Mouse (Mus musculus) forebrain, embryonic 14.5 days (tissue): Measurements from ENCODE around the gene Ctc1. TPM values are rescaled to one million over a fixed set of nuclear protein-coding genes. Genes with fewer than 3 reads are reported as not detected.
"Not testable (repeated sequence)": the region's sequence is repeated elsewhere in the genome, so short reads cannot be mapped to it uniquely, and the experiment has no call there.

Source experiments
- ATAC-seq: fragments of 200-750 bp; cut with Nextera tagmentation; 2 replicates; pipeline ENCODE4 v1.8.0; 2017; ENCODE audit warnings: mild to moderate bottlenecking, moderate library complexity
- DNase-seq: peaks from one replicate; pipeline ENCODE4 v3.0.0-alpha.2; 2015; ENCODE audit warnings: low spot score
- H3K27ac ChIP-seq: fragments of 300-500 bp; sonication (generic); 2 replicates; pipeline ENCODE4 v1.5.1; 2014; ENCODE audit warnings: low read depth, mild to moderate bottlenecking, control low read depth, low read length, moderate library complexity
- H3K27me3 ChIP-seq: fragments of 300-500 bp; sonication (generic); replicated peaks from 2 replicates; pipeline ENCODE4 v1.6.1; 2014; ENCODE audit warnings: low read length, control low read depth, mixed read lengths; ENCODE audit not compliant: control insufficient read depth, insufficient read depth
- H3K36me3 ChIP-seq: fragments of 300-500 bp; sonication (generic); 2 replicates; pipeline ENCODE4 v1.6.1; 2014; ENCODE audit warnings: low read length, control low read depth; ENCODE audit not compliant: control insufficient read depth, insufficient read depth
- H3K4me1 ChIP-seq: fragments of 300-500 bp; sonication (generic); 2 replicates; pipeline ENCODE4 v1.6.1; 2014; ENCODE audit warnings: antibody characterized with exemption, low read length, control low read depth; ENCODE audit not compliant: control insufficient read depth, insufficient read depth
- H3K4me2 ChIP-seq: fragments of 300-500 bp; sonication (generic); 2 replicates; pipeline ENCODE4 v1.6.1; 2014; ENCODE audit warnings: mild to moderate bottlenecking, control low read depth, low read length
- H3K4me3 ChIP-seq: fragments of 300-500 bp; sonication (generic); 2 replicates; pipeline ENCODE4 v1.5.1; 2014; ENCODE audit warnings: low read depth, low read length, control low read depth
- H3K9ac ChIP-seq: fragments of 300-500 bp; sonication (generic); 2 replicates; pipeline ENCODE4 v1.6.1; 2014; ENCODE audit warnings: mild to moderate bottlenecking, low read length, control low read depth, moderate library complexity
- H3K9me3 ChIP-seq: fragments of 300-500 bp; sonication (generic); replicated peaks from 2 replicates; pipeline ENCODE4 v1.6.1; 2016; ENCODE audit warnings: low read length, control low read depth, mixed read lengths; ENCODE audit not compliant: control insufficient read depth
- WGBS: fragments of 180-500 bp; shearing (Covaris S2); extraction: QIAGEN DNeasy Blood & Tissue Kit; methylation state at CpG from one replicate; pipeline ENCODE4 v1.1.7; 2014; 5-methylcytosine and 5-hydroxymethylcytosine counted together
- polyA plus RNA-seq: library from polyadenylated mRNA; unstranded; fragments of >200 nt; fragmentation: Nextera tagmentation; extraction: Ambion mirVana; gene quantifications from 2 replicates; pipeline ENCODE4 v1.2.1, GENCODE M21; 2014

The Ctc1 gene
- polyA plus RNA-seq, 1 experiment from 2014 or later, result 43.4 TPM

- not testable (repeated sequence) for DNase-seq, H3K27me3 ChIP-seq, H3K9ac ChIP-seq, H3K4me3 ChIP-seq, H3K4me2 ChIP-seq, H3K4me1 ChIP-seq, H3K9me3 ChIP-seq, ATAC-seq, H3K27ac ChIP-seq
- 95% methylated on average over 4 of the region's 4 CpGs for WGBS
- peaks cover 58% of the 10 kb centered on the region for H3K36me3 ChIP-seq
These were observed 12.9 kb upstream of the Ctc1 start for GRCm38 (mm10) chr11:69002782-69003181.

- Histone ChIP-seq H3K27ac (no peak overlapping the region), H3K36me3 (peaks cover 50% of the 10 kb centered on the region), H3K4me3 (no peak overlapping the region), H3K4me2 (no peak overlapping the region), H3K9ac (no peak overlapping the region), H3K27me3 (no peaks in the 10 kb centered on the region), H3K9me3 (no peaks in the 10 kb centered on the region), H3K4me1 (peaks cover 3% of the 10 kb centered on the region; the same call in 1 of the 2 replicates)
- ATAC-seq (no peak), DNase-seq (no peak)
- WGBS, result 64% methylated on average over 4 of the region's 4 CpGs
These were observed 12.1 kb upstream of the Ctc1 start for GRCm38 (mm10) chr11:69003592-69003991.

- 91% methylated on average over 7 of the region's 7 CpGs for WGBS
- no peak overlapping the region for H3K4me2 ChIP-seq
- no peaks in the 10 kb centered on the region for H3K9me3 ChIP-seq
- peaks cover 3% of the 10 kb centered on the region; the same call in 1 of the 2 replicates for H3K4me1 ChIP-seq
- H3K4me3 ChIP-seq, result no peak overlapping the region
- H3K27ac ChIP-seq, result no peak overlapping the region
- no peak overlapping the region for H3K9ac ChIP-seq
- H3K36me3 ChIP-seq, result peaks cover 34% of the 10 kb centered on the region
- DNase-seq, result no peak
- no peak for ATAC-seq
- H3K27me3 ChIP-seq, result no peaks in the 10 kb centered on the region
These were observed 10.5 kb upstream of the Ctc1 start for GRCm38 (mm10) chr11:69005193-69005592.

GRCm38 (mm10) chr11:69006575-69006974 is 9.1 kb upstream of the Ctc1 start:
- H3K9ac ChIP-seq, H3K9me3 ChIP-seq, H3K4me3 ChIP-seq, H3K4me2 ChIP-seq, DNase-seq, H3K27me3 ChIP-seq, H3K4me1 ChIP-seq, H3K27ac ChIP-seq, ATAC-seq: not testable (repeated sequence)
- H3K36me3 ChIP-seq, result peaks cover 20% of the 10 kb centered on the region

- WGBS, result 10% methylated on average over 38 of the region's 38 CpGs
- H3K4me3 ChIP-seq, result peak within 1 kb of the TSS; percentile 62
- H3K27ac ChIP-seq, result 0 out of 2 replicates have a peak within 1 kb of the TSS, but pooled peaks have one; percentile 24
- H3K4me2 ChIP-seq, result peak within 1 kb of the TSS; percentile 62
- H3K27me3 ChIP-seq, result no peaks in the 10 kb centered on the region
- DNase-seq (peak; percentile 96), ATAC-seq (peak; percentile 83)
- peaks cover 3% of the 10 kb centered on the region; the same call in 1 of the 2 replicates for H3K36me3 ChIP-seq
- peaks cover 3% of the 10 kb centered on the region; the same call in 1 of the 2 replicates for H3K4me1 ChIP-seq
- H3K9ac ChIP-seq, result peak within 1 kb of the TSS; percentile 69
- H3K9me3 ChIP-seq, result no peaks in the 10 kb centered on the region
These were observed 7.3 kb upstream of the Ctc1 start, which contains the start of gene Pfas for GRCm38 (mm10) chr11:69008182-69009121. Pfas (minus strand) TSS chr11:69008460.

- Histone ChIP-seq H3K36me3 (no peaks in the 10 kb centered on the region), H3K27ac (no peak overlapping the region), H3K4me3 (no peak overlapping the region), H3K9ac (no peak overlapping the region), H3K27me3 (no peaks in the 10 kb centered on the region), H3K4me1 (peaks cover 3% of the 10 kb centered on the region; the same call in 1 of the 2 replicates), H3K9me3 (no peaks in the 10 kb centered on the region), H3K4me2 (no peak overlapping the region)
- DNase-seq (no peak), ATAC-seq (no peak)
- 86% methylated on average over 1 of the region's 1 CpGs for WGBS
These were observed 6.2 kb upstream of the Ctc1 start for GRCm38 (mm10) chr11:69009508-69009907.

GRCm38 (mm10) chr11:69010400-69011323 is 5.0 kb upstream of the Ctc1 start:
- peaks cover 3% of the 10 kb centered on the region; the same call in 1 of the 2 replicates for H3K4me1 ChIP-seq
- no peak for DNase-seq
- no peak overlapping the region for H3K4me2 ChIP-seq
- H3K36me3 ChIP-seq, result no peaks in the 10 kb centered on the region
- H3K9me3 ChIP-seq, result no peaks in the 10 kb centered on the region
- no peak overlapping the region for H3K4me3 ChIP-seq
- no peak for ATAC-seq
- H3K27me3 ChIP-seq, result no peaks in the 10 kb centered on the region
- no peak overlapping the region for H3K9ac ChIP-seq
- 88% methylated on average over 15 of the region's 15 CpGs for WGBS
- no peak overlapping the region for H3K27ac ChIP-seq

- H3K36me3 ChIP-seq, H3K9me3 ChIP-seq, H3K27me3 ChIP-seq, ATAC-seq, DNase-seq, H3K4me1 ChIP-seq: not testable (repeated sequence)
- WGBS, result 67% methylated on average over 2 of the region's 2 CpGs
- Histone ChIP-seq H3K4me2 (peak overlapping the region; percentile 82), H3K27ac (0 out of 2 replicates have a peak overlapping the region, but pooled peaks have one; percentile 82), H3K9ac (peak overlapping the region; percentile 78; the same call in 1 of the 2 replicates), H3K4me3 (peak overlapping the region; percentile 51; the same call in 1 of the 2 replicates)
These were observed 4.3 kb upstream of the Ctc1 start for GRCm38 (mm10) chr11:69011445-69011844.
